Mouse (Mus musculus) hindbrain, embryonic 14.5 days (tissue): ENCODE results near the gene Bcap31. TPM values are rescaled to one million over a fixed set of nuclear protein-coding genes. Genes with fewer than 3 reads are reported as not detected.

Source experiments
- ATAC-seq: fragments of 200-750 bp; cut with Nextera tagmentation; 2 replicates; pipeline ENCODE4 v1.8.0; 2017; ENCODE audit warnings: moderate number of reproducible peaks, mild to moderate bottlenecking, moderate TSS enrichment, moderate library complexity; ENCODE audit not compliant: low FRiP score
- DNase-seq: peaks from one replicate; pipeline ENCODE4 v3.0.0-alpha.2; 2015; ENCODE audit warnings: low spot score
- H3K27ac ChIP-seq: fragments of 300-500 bp; sonication (generic); 2 replicates; pipeline ENCODE4 v1.5.1; 2014; ENCODE audit warnings: mild to moderate bottlenecking, moderate library complexity
- H3K27me3 ChIP-seq: fragments of 300-500 bp; sonication (generic); 2 replicates; pipeline ENCODE4 v1.6.1; 2014; ENCODE audit warnings: mild to moderate bottlenecking, low read length, mixed read lengths; ENCODE audit not compliant: control insufficient read depth, insufficient read depth
- H3K36me3 ChIP-seq: fragments of 300-500 bp; sonication (generic); replicated peaks from 2 replicates; pipeline ENCODE4 v1.6.1; 2014; ENCODE audit not compliant: control insufficient read depth, insufficient read depth
- H3K4me1 ChIP-seq: fragments of 300-500 bp; sonication (generic); replicated peaks from 2 replicates; pipeline ENCODE4 v1.6.1; 2014; ENCODE audit warnings: antibody characterized with exemption, low read length, mixed read lengths; ENCODE audit not compliant: control insufficient read depth, insufficient read depth
- H3K4me2 ChIP-seq: fragments of 300-500 bp; sonication (generic); replicated peaks from 2 replicates; pipeline ENCODE4 v1.6.1; 2014; ENCODE audit warnings: mild to moderate bottlenecking, moderate library complexity
- H3K4me3 ChIP-seq: fragments of 300-500 bp; sonication (generic); replicated peaks from 2 replicates; pipeline ENCODE4 v1.5.1; 2014; ENCODE audit warnings: mild to moderate bottlenecking, low read length
- H3K9ac ChIP-seq: fragments of 300-500 bp; sonication (generic); 2 replicates; pipeline ENCODE4 v1.6.1; 2014
- H3K9me3 ChIP-seq: fragments of 300-500 bp; sonication (generic); 2 replicates; pipeline ENCODE4 v1.6.1; 2016; ENCODE audit warnings: low read length; ENCODE audit not compliant: control insufficient read depth
- WGBS: fragments of 180-500 bp; shearing (Covaris S2); extraction: QIAGEN DNeasy Blood & Tissue Kit; methylation state at CpG from one replicate; pipeline ENCODE4 v1.1.7; 2014; 5-methylcytosine and 5-hydroxymethylcytosine counted together
- polyA plus RNA-seq: library from polyadenylated mRNA; unstranded; fragments of >200 nt; fragmentation: Nextera tagmentation; extraction: Ambion mirVana; gene quantifications from 2 replicates; pipeline ENCODE4 v1.2.1, GENCODE M21; 2014

Gene Bcap31
- polyA plus RNA-seq, 1 experiment from 2014 or later: 141 TPM

GRCm38 (mm10) chrX:73685629-73686028 is 30.3 kb downstream of the Bcap31 start:
- Histone ChIP-seq H3K27me3 (no peaks in the 10 kb centered on the region), H3K4me2 (no peak overlapping the region), H3K36me3 (peaks cover 50% of the 10 kb centered on the region), H3K4me3 (no peak overlapping the region), H3K27ac (no peak overlapping the region), H3K9ac (no peak overlapping the region), H3K4me1 (no peaks in the 10 kb centered on the region), H3K9me3 (no peaks in the 10 kb centered on the region)
- WGBS: 73% methylated on average over 3 of the region's 3 CpGs
- DNase-seq (no peak), ATAC-seq (no peak)

- ATAC-seq: no peak
- Histone ChIP-seq H3K27ac (no peak overlapping the region), H3K36me3 (peaks cover 56% of the 10 kb centered on the region), H3K4me2 (no peak overlapping the region), H3K27me3 (no peaks in the 10 kb centered on the region), H3K4me1 (no peaks in the 10 kb centered on the region), H3K9ac (no peak overlapping the region), H3K4me3 (no peak overlapping the region), H3K9me3 (no peaks in the 10 kb centered on the region)
- no peak for DNase-seq
These were observed 31.0 kb downstream of the Bcap31 start for GRCm38 (mm10) chrX:73684978-73685377.

- Histone ChIP-seq H3K9ac (no peak overlapping the region), H3K27me3 (no peaks in the 10 kb centered on the region)
- WGBS: 86% methylated on average over 2 of the region's 2 CpGs
These were observed 31.8 kb downstream of the Bcap31 start for GRCm38 (mm10) chrX:73684156-73684555.

GRCm38 (mm10) chrX:73676668-73677067 is 39.3 kb downstream of the Bcap31 start:
- Histone ChIP-seq H3K4me3 (no peak overlapping the region), H3K27ac (no peak overlapping the region), H3K4me1 (peaks cover 14% of the 10 kb centered on the region), H3K36me3 (peaks cover 34% of the 10 kb centered on the region), H3K27me3 (no peaks in the 10 kb centered on the region), H3K4me2 (no peak overlapping the region), H3K9ac (no peak overlapping the region), H3K9me3 (no peaks in the 10 kb centered on the region)
- no peak for ATAC-seq
- DNase-seq: no peak
- 96% methylated on average over 4 of the region's 4 CpGs for WGBS

More at GRCm38 (mm10) chrX:73684156-73684555, 31.8 kb downstream of the Bcap31 start:
- Histone ChIP-seq H3K27ac (no peak overlapping the region), H3K9me3 (no peaks in the 10 kb centered on the region), H3K4me2 (no peak overlapping the region), H3K4me1 (no peaks in the 10 kb centered on the region), H3K36me3 (peaks cover 59% of the 10 kb centered on the region), H3K4me3 (no peak overlapping the region)
- ATAC-seq (no peak), DNase-seq (no peak)

GRCm38 (mm10) chrX:73675231-73675630 is 40.7 kb downstream of the Bcap31 start:
- H3K27me3 ChIP-seq: no peaks in the 10 kb centered on the region
- no peak for ATAC-seq
- H3K4me2 ChIP-seq: peak overlapping the region; percentile 71
- peaks cover 14% of the 10 kb centered on the region for H3K4me1 ChIP-seq
- DNase-seq: no peak
- H3K9me3 ChIP-seq: no peaks in the 10 kb centered on the region
- peak overlapping the region; percentile 75 for H3K9ac ChIP-seq
- H3K36me3 ChIP-seq: peaks cover 24% of the 10 kb centered on the region
- WGBS: 82% methylated on average over 2 of the region's 2 CpGs
- no peak overlapping the region for H3K27ac ChIP-seq
- H3K4me3 ChIP-seq: peak overlapping the region; percentile 62

- H3K4me2 ChIP-seq: peak overlapping the region; percentile 71
- H3K4me3 ChIP-seq: peak overlapping the region; percentile 62
- DNase-seq: no peak
- H3K27ac ChIP-seq: peak overlapping the region; percentile 43; the same call in 1 of the 2 replicates
- no peaks in the 10 kb centered on the region for H3K9me3 ChIP-seq
- peaks cover 14% of the 10 kb centered on the region; the same call in 1 of the 2 replicates for H3K36me3 ChIP-seq
- 31% methylated on average over 18 of the region's 20 CpGs for WGBS
- peaks cover 14% of the 10 kb centered on the region for H3K4me1 ChIP-seq
- H3K9ac ChIP-seq: peak overlapping the region; percentile 75
- no peaks in the 10 kb centered on the region for H3K27me3 ChIP-seq
- ATAC-seq: peak; percentile 38
These were observed 41.9 kb downstream of the Bcap31 start for GRCm38 (mm10) chrX:73673968-73674661.

GRCm38 (mm10) chrX:73673619-73673967 is 42.4 kb downstream of the Bcap31 start:
- DNase-seq: no peak
- Histone ChIP-seq H3K27me3 (no peaks in the 10 kb centered on the region), H3K4me2 (peak overlapping the region; percentile 71), H3K4me3 (peak overlapping the region; percentile 62), H3K36me3 (peaks cover 9% of the 10 kb centered on the region; the same call in 1 of the 2 replicates), H3K4me1 (peaks cover 14% of the 10 kb centered on the region), H3K9me3 (no peaks in the 10 kb centered on the region), H3K27ac (no peak overlapping the region), H3K9ac (peak overlapping the region; percentile 75)
- ATAC-seq: peak; percentile 21; the same call in 1 of the 2 replicates
- 15% methylated on average over 21 of the region's 42 CpGs for WGBS

GRCm38 (mm10) chrX:73672879-73673618 is 42.9 kb downstream of the Bcap31 start, which contains the start of gene Slc6a8:
Gene Slc6a8, plus strand, starts transcription at chrX:73673150.
- peak within 1 kb of the TSS; percentile 75 for H3K9ac ChIP-seq
- peak within 1 kb of the TSS; percentile 71 for H3K4me2 ChIP-seq
- peak; percentile 61 for ATAC-seq
- H3K4me1 ChIP-seq: peaks cover 14% of the 10 kb centered on the region
- H3K4me3 ChIP-seq: peak within 1 kb of the TSS; percentile 62
- peak; percentile 64 for DNase-seq
- H3K36me3 ChIP-seq: peaks cover 6% of the 10 kb centered on the region; the same call in 1 of the 2 replicates
- peak within 1 kb of the TSS; percentile 76 for H3K27ac ChIP-seq
- no peaks in the 10 kb centered on the region for H3K27me3 ChIP-seq
- no peaks in the 10 kb centered on the region for H3K9me3 ChIP-seq
- WGBS: 14% methylated on average over 51 of the region's 72 CpGs

- ATAC-seq (0 out of 2 replicates have a peak, but pooled peaks have one; percentile 42), DNase-seq (peak; percentile 27)
- Histone ChIP-seq H3K9me3 (no peaks in the 10 kb centered on the region), H3K4me1 (peaks cover 14% of the 10 kb centered on the region), H3K36me3 (peaks cover under 1% of the 10 kb centered on the region; the same call in 1 of the 2 replicates), H3K27me3 (no peaks in the 10 kb centered on the region), H3K4me3 (no peak overlapping the region), H3K9ac (no peak overlapping the region), H3K27ac (no peak overlapping the region), H3K4me2 (no peak overlapping the region)
- 53% methylated on average over 4 of the region's 4 CpGs for WGBS
These were observed 43.9 kb downstream of the Bcap31 start for GRCm38 (mm10) chrX:73672031-73672431.
